Mouse (Mus musculus) stomach, embryonic 16.5 days (tissue): ENCODE results near the gene Creb3l2. TPM values are rescaled to one million over a fixed set of nuclear protein-coding genes. Genes with fewer than 3 reads are reported as not detected.
"Not testable (repeated sequence)": the region's sequence is repeated elsewhere in the genome, so short reads cannot be mapped to it uniquely, and the experiment has no call there.

Source experiments
- ATAC-seq: fragments of 200-750 bp; cut with Nextera tagmentation; 2 replicates; pipeline ENCODE4 v1.8.0; 2017; ENCODE audit warnings: moderate number of reproducible peaks, moderate TSS enrichment; ENCODE audit not compliant: insufficient read depth, low FRiP score
- H3K27ac ChIP-seq: fragments of 300-500 bp; sonication (generic); 2 replicates; pipeline ENCODE4 v1.5.1; 2014; ENCODE audit warnings: low read length
- H3K27me3 ChIP-seq: fragments of 300-500 bp; sonication (generic); 2 replicates; pipeline ENCODE4 v1.6.1; 2014; ENCODE audit warnings: low read length, control low read depth, mixed read lengths; ENCODE audit not compliant: control insufficient read depth, insufficient read depth
- H3K36me3 ChIP-seq: fragments of 300-500 bp; sonication (generic); 2 replicates; pipeline ENCODE4 v1.6.1; 2014; ENCODE audit warnings: low read length; ENCODE audit not compliant: control insufficient read depth, insufficient read depth
- H3K4me1 ChIP-seq: fragments of 300-500 bp; sonication (generic); 2 replicates; pipeline ENCODE4 v1.6.1; 2014; ENCODE audit warnings: low read length, control low read depth, mixed read lengths; ENCODE audit not compliant: control insufficient read depth, insufficient read depth
- H3K4me2 ChIP-seq: fragments of 300-500 bp; sonication (generic); 2 replicates; pipeline ENCODE4 v1.6.1; 2014; ENCODE audit warnings: low read depth, low read length, mixed read lengths
- H3K4me3 ChIP-seq: fragments of 300-500 bp; sonication (generic); replicated peaks from 2 replicates; pipeline ENCODE4 v1.5.1; 2014; ENCODE audit warnings: mild to moderate bottlenecking, low read length
- H3K9ac ChIP-seq: fragments of 300-500 bp; sonication (generic); 2 replicates; pipeline ENCODE4 v1.6.1; 2014; ENCODE audit warnings: low read length
- H3K9me3 ChIP-seq: fragments of 300-500 bp; sonication (generic); replicated peaks from 2 replicates; pipeline ENCODE4 v1.6.1; 2016; ENCODE audit warnings: low read length, control low read depth; ENCODE audit not compliant: control insufficient read depth
- WGBS: fragments of 180-500 bp; shearing (Covaris S2); extraction: QIAGEN DNeasy Blood & Tissue Kit; methylation state at CpG from one replicate; pipeline ENCODE4 v1.1.7; 2014; 5-methylcytosine and 5-hydroxymethylcytosine counted together
- polyA plus RNA-seq: library from polyadenylated mRNA; unstranded; fragments of >200 nt; fragmentation: Nextera tagmentation; extraction: Ambion mirVana; gene quantifications from 2 replicates; pipeline ENCODE4 v1.2.1, GENCODE M21; 2015

Gene Creb3l2
- polyA plus RNA-seq, 1 experiment from 2014 or later = 20.3 TPM

- no peak for ATAC-seq
- H3K36me3 ChIP-seq = no peaks in the 10 kb centered on the region
- no peaks in the 10 kb centered on the region for H3K4me1 ChIP-seq
- WGBS = 45% methylated on average over 5 of the region's 5 CpGs
- H3K4me3 ChIP-seq = no peak overlapping the region
- H3K9me3 ChIP-seq = no peaks in the 10 kb centered on the region
- H3K27me3 ChIP-seq = no peaks in the 10 kb centered on the region
- H3K4me2 ChIP-seq = no peak overlapping the region
- no peak overlapping the region; the same call in 1 of the 2 replicates for H3K27ac ChIP-seq
- H3K9ac ChIP-seq = no peak overlapping the region
Observed at GRCm38 (mm10) chr6:37465847-37466246, 23.9 kb upstream of the Creb3l2 start.

- Histone ChIP-seq H3K27ac (no peak overlapping the region), H3K9ac (no peak overlapping the region), H3K9me3 (no peaks in the 10 kb centered on the region), H3K4me2 (no peak overlapping the region), H3K27me3 (no peaks in the 10 kb centered on the region), H3K4me1 (no peaks in the 10 kb centered on the region), H3K4me3 (no peak overlapping the region), H3K36me3 (no peaks in the 10 kb centered on the region)
- no peak for ATAC-seq
Observed at GRCm38 (mm10) chr6:37465356-37465755, 23.4 kb upstream of the Creb3l2 start.

GRCm38 (mm10) chr6:37464585-37464984 lies 22.6 kb upstream of the Creb3l2 start:
- no peak for ATAC-seq

GRCm38 (mm10) chr6:37463517-37464482 lies 21.9 kb upstream of the Creb3l2 start:
- H3K9me3 ChIP-seq, H3K9ac ChIP-seq, H3K27ac ChIP-seq, H3K4me1 ChIP-seq, H3K36me3 ChIP-seq, H3K27me3 ChIP-seq: not testable (repeated sequence)
- Histone ChIP-seq H3K4me2 (peak overlapping the region; percentile 54), H3K4me3 (peak overlapping the region; percentile 47)
- ATAC-seq = peak; percentile 94
- under 1% methylated on average over 7 of the region's 25 CpGs for WGBS

More at GRCm38 (mm10) chr6:37464585-37464984, 22.6 kb upstream of the Creb3l2 start:
- Histone ChIP-seq H3K4me3 (peak overlapping the region; percentile 47), H3K4me1 (no peaks in the 10 kb centered on the region), H3K4me2 (peak overlapping the region; percentile 54), H3K9me3 (no peaks in the 10 kb centered on the region), H3K36me3 (no peaks in the 10 kb centered on the region), H3K9ac (peak overlapping the region; percentile 65), H3K27ac (no peak overlapping the region), H3K27me3 (no peaks in the 10 kb centered on the region)
- WGBS = 5% methylated on average over 5 of the region's 5 CpGs

- Histone ChIP-seq H3K27ac (no peak overlapping the region), H3K4me3 (no peak overlapping the region), H3K9ac (no peak overlapping the region), H3K4me1 (peaks cover 3% of the 10 kb centered on the region; the same call in 1 of the 2 replicates), H3K36me3 (no peaks in the 10 kb centered on the region), H3K27me3 (no peaks in the 10 kb centered on the region), H3K4me2 (no peak overlapping the region), H3K9me3 (no peaks in the 10 kb centered on the region)
- no peak for ATAC-seq
- WGBS = 75% methylated on average over 6 of the region's 6 CpGs
Observed at GRCm38 (mm10) chr6:37460681-37461080, 18.7 kb upstream of the Creb3l2 start.

- 40% methylated on average over 9 of the region's 9 CpGs for WGBS
- not testable (repeated sequence) for ATAC-seq, H3K27ac ChIP-seq, H3K4me2 ChIP-seq, H3K4me3 ChIP-seq, H3K9me3 ChIP-seq, H3K27me3 ChIP-seq, H3K4me1 ChIP-seq, H3K9ac ChIP-seq, H3K36me3 ChIP-seq
Observed at GRCm38 (mm10) chr6:37459656-37460055, 17.7 kb upstream of the Creb3l2 start.

- Histone ChIP-seq H3K27me3 (no peaks in the 10 kb centered on the region), H3K4me2 (no peak overlapping the region), H3K9ac (no peak overlapping the region), H3K4me3 (no peak overlapping the region), H3K27ac (peak overlapping the region; percentile 31; the same call in 1 of the 2 replicates), H3K4me1 (peaks cover 3% of the 10 kb centered on the region; the same call in 1 of the 2 replicates), H3K9me3 (no peaks in the 10 kb centered on the region), H3K36me3 (no peaks in the 10 kb centered on the region)
- ATAC-seq = no peak
- WGBS = 41% methylated on average over 10 of the region's 10 CpGs
Observed at GRCm38 (mm10) chr6:37457990-37458655, 16.2 kb upstream of the Creb3l2 start.

- Histone ChIP-seq H3K4me3 (no peak overlapping the region), H3K36me3 (no peaks in the 10 kb centered on the region), H3K9ac (no peak overlapping the region), H3K4me2 (no peak overlapping the region), H3K9me3 (no peaks in the 10 kb centered on the region), H3K27ac (peak overlapping the region; percentile 13; the same call in 1 of the 2 replicates), H3K4me1 (peaks cover 3% of the 10 kb centered on the region; the same call in 1 of the 2 replicates), H3K27me3 (no peaks in the 10 kb centered on the region)
- 48% methylated on average over 5 of the region's 5 CpGs for WGBS
- peak; percentile 72; the same call in 1 of the 2 replicates for ATAC-seq
Observed at GRCm38 (mm10) chr6:37455540-37455939, 13.6 kb upstream of the Creb3l2 start.

- Histone ChIP-seq H3K4me1 (peaks cover 3% of the 10 kb centered on the region; the same call in 1 of the 2 replicates), H3K27ac (no peak overlapping the region), H3K4me2 (no peak overlapping the region), H3K27me3 (no peaks in the 10 kb centered on the region), H3K9me3 (no peaks in the 10 kb centered on the region), H3K9ac (no peak overlapping the region), H3K36me3 (no peaks in the 10 kb centered on the region), H3K4me3 (no peak overlapping the region)
- no peak for ATAC-seq
- 70% methylated on average over 4 of the region's 4 CpGs for WGBS
Observed at GRCm38 (mm10) chr6:37453047-37453446, 11.1 kb upstream of the Creb3l2 start.
